Mouse (Mus musculus): ENCODE measurements around the gene Tap1.

Gene Tap1

GRCm38 (mm10) chr17:34179913-34180859 lies 7.2 kb upstream of the Tap1 start:
- DNase-seq = no peak

- DNase-seq = no peak
Observed at GRCm38 (mm10) chr17:34183564-34184219, 3.7 kb upstream of the Tap1 start.

- DNase-seq = no peak
Observed at GRCm38 (mm10) chr17:34185526-34185925, 1.8 kb upstream of the Tap1 start.

- no peak for DNase-seq
Observed at GRCm38 (mm10) chr17:34186885-34187260, 480 bp upstream of the Tap1 start.

GRCm38 (mm10) chr17:34188010-34188409 lies 657 bp downstream of the Tap1 start:
- peak in 1 of 2 experiments; percentile 20 for DNase-seq

- DNase-seq = no peak
Observed at GRCm38 (mm10) chr17:34188986-34189385, 1.6 kb downstream of the Tap1 start.

GRCm38 (mm10) chr17:34192852-34193251 lies 5.5 kb downstream of the Tap1 start:
- no peak for DNase-seq

GRCm38 (mm10) chr17:34193468-34193867 lies 6.1 kb downstream of the Tap1 start:
- DNase-seq = no peak

- DNase-seq = no peak
Observed at GRCm38 (mm10) chr17:34194723-34195122, 7.4 kb downstream of the Tap1 start.

- DNase-seq = no peak
Observed at GRCm38 (mm10) chr17:34196491-34196890, 9.1 kb downstream of the Tap1 start.

GRCm38 (mm10) chr17:34196941-34197894 lies 9.9 kb downstream of the Tap1 start, which contains the start of gene Psmb8:
Gene Psmb8 (plus strand): TSS chr17:34197721.
- DNase-seq = peak; percentile 91 to 94

- peak; percentile 35 to 57 for DNase-seq
Observed at GRCm38 (mm10) chr17:34197904-34198520, 10.7 kb downstream of the Tap1 start.

- DNase-seq = no peak
Observed at GRCm38 (mm10) chr17:34198521-34198912, 11.2 kb downstream of the Tap1 start.

- no peak for DNase-seq
Observed at GRCm38 (mm10) chr17:34199050-34199619, 11.8 kb downstream of the Tap1 start.

GRCm38 (mm10) chr17:34200047-34200446 lies 12.7 kb downstream of the Tap1 start:
- no peak for DNase-seq

GRCm38 (mm10) chr17:34200772-34201505 lies 13.6 kb downstream of the Tap1 start:
- no peak for DNase-seq

GRCm38 (mm10) chr17:34201506-34202055 lies 14.2 kb downstream of the Tap1 start:
- no peak for DNase-seq

GRCm38 (mm10) chr17:34202760-34203442 lies 15.5 kb downstream of the Tap1 start:
- no peak for DNase-seq

- no peak for DNase-seq
Observed at GRCm38 (mm10) chr17:34203444-34203843, 16.1 kb downstream of the Tap1 start, which contains the start of gene Tap2. Gene Tap2 (plus strand): TSS chr17:34203527.

Measured in kidney, adult 8-10 months (tissue).